In genomic region chr4:129081512-129081911, GRCm38 (mm10) we compare ENCODE assay signal across 10 mouse cellular contexts. TPM values are rescaled to one million over a fixed set of nuclear protein-coding genes. Genes with fewer than 3 reads are reported as not detected.
A peak's percentile ranks its signal among the peaks of the same experiment; 100 is the strongest.
DNase-seq lines count a peak whose midpoint lies in the region; ATAC-seq and TF ChIP-seq lines count a peak whose summit lies in the region.
"Had no signal": no experiment of that assay in that cellular context is flagged by ENCODE, and none has a peak within 500 bp of the region (broad histone marks: within the 10 kb centered on the region; RNA-seq: fewer than 3 reads in every experiment).

No protein-coding gene starts in this region.

- H3K9me3 ChIP-seq in hindbrain, postnatal 0 days (ENCODE audit: low read length) = no peaks in the 10 kb centered on the region
- H3K9me3 ChIP-seq in hindbrain, embryonic 14.5 days (ENCODE audit: control insufficient read depth, low read length) = 0 out of 2 replicates have a peak, but pooled peaks cover 5% of the 10 kb centered on the region
- no peaks in the 10 kb centered on the region for H3K9me3 ChIP-seq in heart, embryonic 11.5 days (replicated peaks; ENCODE audit: control insufficient read depth, low read length)
- H3K9me3 ChIP-seq: heart, embryonic 15.5 days had no signal

- no peaks in the 10 kb centered on the region; the same call in 1 of the 2 replicates for H3K4me1 ChIP-seq in hindbrain, postnatal 0 days (ENCODE audit: insufficient read depth, low read length)
- H3K4me1 ChIP-seq in hindbrain, embryonic 14.5 days (replicated peaks; ENCODE audit: control insufficient read depth, insufficient read depth, low read length) = no peaks in the 10 kb centered on the region
- H3K4me1 ChIP-seq in heart, embryonic 11.5 days (ENCODE audit: control insufficient read depth, insufficient read depth, low read length) = no peaks in the 10 kb centered on the region
- H3K4me1 ChIP-seq: embryonic facial prominence, embryonic 10.5 days had no signal

- peak; percentile 53 for ATAC-seq in hindbrain, postnatal 0 days
- ATAC-seq in hindbrain, embryonic 14.5 days (ENCODE audit: low FRiP score) = no peak
- no peak for ATAC-seq in heart, embryonic 11.5 days (replicated peaks; ENCODE audit: insufficient number of reproducible peaks, low FRiP score, low TSS enrichment)

- no peak overlapping the region for H3K4me2 ChIP-seq in hindbrain, postnatal 0 days (ENCODE audit: low read depth, low read length)
- H3K4me2 ChIP-seq in hindbrain, embryonic 14.5 days (replicated peaks) = no peak overlapping the region
- H3K4me2 ChIP-seq in heart, embryonic 11.5 days = no peak overlapping the region
- H3K4me2 ChIP-seq: heart, embryonic 15.5 days had no signal

- peaks cover 41% of the 10 kb centered on the region for H3K36me3 ChIP-seq in hindbrain, postnatal 0 days (ENCODE audit: insufficient read depth, low read length)
- H3K36me3 ChIP-seq in hindbrain, embryonic 14.5 days (replicated peaks; ENCODE audit: control insufficient read depth, insufficient read depth) = peaks cover 88% of the 10 kb centered on the region
- peaks cover 32% of the 10 kb centered on the region for H3K36me3 ChIP-seq in heart, embryonic 11.5 days (ENCODE audit: control insufficient read depth, insufficient read depth, low read length)

- 51% methylated on average over 6 of the region's 6 CpGs for WGBS in hindbrain, postnatal 0 days
- 66% methylated on average over 6 of the region's 6 CpGs for WGBS in hindbrain, embryonic 14.5 days
- 78% methylated on average over 6 of the region's 6 CpGs for WGBS in heart, embryonic 11.5 days (ENCODE audit: insufficient replicate concordance)

- peak overlapping the region; percentile 27; the same call in 1 of the 2 replicates for H3K27ac ChIP-seq in hindbrain, postnatal 0 days
- no peak overlapping the region for H3K27ac ChIP-seq in hindbrain, embryonic 14.5 days
- H3K27ac ChIP-seq in heart, embryonic 11.5 days (ENCODE audit: low read depth, low read length) = no peak overlapping the region
- H3K27ac ChIP-seq: embryonic facial prominence, embryonic 10.5 days; heart, embryonic 15.5 days had no signal

- no peak overlapping the region for H3K4me3 ChIP-seq in hindbrain, postnatal 0 days (ENCODE audit: low read length)
- no peak overlapping the region for H3K4me3 ChIP-seq in hindbrain, embryonic 14.5 days (replicated peaks; ENCODE audit: low read length)
- H3K4me3 ChIP-seq in heart, embryonic 11.5 days (ENCODE audit: low read depth, low read length) = no peak overlapping the region
- H3K4me3 ChIP-seq: embryonic facial prominence, embryonic 10.5 days; heart, embryonic 15.5 days had no signal

- TF ChIP-seq CTCF in hindbrain, postnatal 0 days (IDR thresholded peaks at IDR 0.05; ENCODE audit: low read depth) = no peak

- peak; percentile 56 for DNase-seq in hindbrain, postnatal 0 days (ENCODE audit: low spot score)
- DNase-seq in hindbrain, embryonic 14.5 days (ENCODE audit: low spot score) = no peak
- DNase-seq in urinary bladder, postnatal 25 days (ENCODE audit: low spot score) = peak; percentile 26
- DNase-seq in urinary bladder, adult 2 months (ENCODE audit: low spot score) = no peak
- DNase-seq in lung, postnatal 4 days = peak; percentile 38 to 44
- no peak for DNase-seq in embryo, embryonic 10.5 days (ENCODE audit: low spot score)

- no peak overlapping the region for H3K9ac ChIP-seq in hindbrain, postnatal 0 days (replicated peaks; ENCODE audit: low read length)
- no peak overlapping the region for H3K9ac ChIP-seq in hindbrain, embryonic 14.5 days
- H3K9ac ChIP-seq in heart, embryonic 11.5 days (ENCODE audit: low read depth, low read length) = no peak overlapping the region
- H3K9ac ChIP-seq: heart, embryonic 15.5 days had no signal

- H3K27me3 ChIP-seq in hindbrain, postnatal 0 days (ENCODE audit: insufficient read depth, low read length) = no peaks in the 10 kb centered on the region
- H3K27me3 ChIP-seq in hindbrain, embryonic 14.5 days (ENCODE audit: control insufficient read depth, insufficient read depth, low read length) = no peaks in the 10 kb centered on the region
- H3K27me3 ChIP-seq in heart, embryonic 11.5 days (ENCODE audit: control insufficient read depth, insufficient read depth, low read length) = no peaks in the 10 kb centered on the region
- H3K27me3 ChIP-seq: heart, embryonic 15.5 days had no signal

RNA-seq across cellular contexts. Expression of gene Rnf19b, which starts 23.4 kb away (rescaled TPM):
- 141 and 156 TPM in 2 replicates for total RNA-seq in hindbrain, postnatal 0 days (2014; rRNA removed)
- polyA plus RNA-seq in hindbrain, postnatal 0 days (2015; fragmentation: Nextera tagmentation; extraction: Ambion mirVana) = 29.9 and 31.8 TPM in 2 replicates
- polyA plus RNA-seq in hindbrain, embryonic 14.5 days (2014; fragmentation: Nextera tagmentation; extraction: Ambion mirVana) = 35.5 and 41.1 TPM in 2 replicates
- 25.9 and 28.9 TPM in 2 replicates for polyA plus RNA-seq in urinary bladder, adult 2 months (2012; rRNA removed)
- polyA plus RNA-seq in heart, embryonic 11.5 days (2014; fragmentation: Nextera tagmentation; extraction: Ambion mirVana) = 5.8 and 7.1 TPM in 2 replicates

RNA-seq across cellular contexts. Expression of gene Tmem54, which starts 23.8 kb away (rescaled TPM):
- total RNA-seq in hindbrain, postnatal 0 days (2014; rRNA removed) = not detected in 2 replicates
- 0.19 and 0.39 TPM in 2 replicates for polyA plus RNA-seq in hindbrain, postnatal 0 days (2015; fragmentation: Nextera tagmentation; extraction: Ambion mirVana)
- 0.33 TPM in 1 of 2 replicates, not detected in the other for polyA plus RNA-seq in hindbrain, embryonic 14.5 days (2014; fragmentation: Nextera tagmentation; extraction: Ambion mirVana)
- 25.3 and 27.2 TPM in 2 replicates for polyA plus RNA-seq in urinary bladder, adult 2 months (2012; rRNA removed)
- polyA plus RNA-seq in heart, embryonic 11.5 days (2014; fragmentation: Nextera tagmentation; extraction: Ambion mirVana) = 0.30 and 0.66 TPM in 2 replicates
- total RNA-seq: layer of hippocampus, postnatal 10 days had no signal

RNA-seq across cellular contexts. Expression of gene Hpca, which starts 40.3 kb away (rescaled TPM):
- total RNA-seq in hindbrain, postnatal 0 days (2014; rRNA removed) = 270 and 290 TPM in 2 replicates
- 179 and 202 TPM in 2 replicates for polyA plus RNA-seq in hindbrain, postnatal 0 days (2015; fragmentation: Nextera tagmentation; extraction: Ambion mirVana)
- polyA plus RNA-seq in hindbrain, embryonic 14.5 days (2014; fragmentation: Nextera tagmentation; extraction: Ambion mirVana) = 56.2 and 68.7 TPM in 2 replicates
- 0.46 and 0.55 TPM in 2 replicates for polyA plus RNA-seq in urinary bladder, adult 2 months (2012; rRNA removed)
- 1.7 and 2.3 TPM in 2 replicates for polyA plus RNA-seq in heart, embryonic 11.5 days (2014; fragmentation: Nextera tagmentation; extraction: Ambion mirVana)

RNA-seq across cellular contexts. Expression of gene Fndc5, which starts 55.3 kb away (rescaled TPM):
- total RNA-seq in hindbrain, postnatal 0 days (2014; rRNA removed) = 33.5 and 38.4 TPM in 2 replicates
- polyA plus RNA-seq in hindbrain, postnatal 0 days (2015; fragmentation: Nextera tagmentation; extraction: Ambion mirVana) = 19.6 and 20.1 TPM in 2 replicates
- polyA plus RNA-seq in hindbrain, embryonic 14.5 days (2014; fragmentation: Nextera tagmentation; extraction: Ambion mirVana) = 14.5 and 15.4 TPM in 2 replicates
- polyA plus RNA-seq in urinary bladder, adult 2 months (2012; rRNA removed) = 5.9 and 7.1 TPM in 2 replicates
- 5.3 and 5.4 TPM in 2 replicates for polyA plus RNA-seq in heart, embryonic 11.5 days (2014; fragmentation: Nextera tagmentation; extraction: Ambion mirVana)

Comparison
In these comparisons a context has a peak if more than half of its experiments do, and no peak if none do; other contexts are left out.
1. DNase-seq: peak in hindbrain, postnatal 0 days (single experiment), urinary bladder, postnatal 25 days (single experiment) and lung, postnatal 4 days (2 of 2); none in hindbrain, embryonic 14.5 days (single experiment), urinary bladder, adult 2 months (single experiment) and embryo, embryonic 10.5 days (single experiment).
2. RNA of gene Tmem54, which starts 23.8 kb away (polyA plus RNA-seq): 25.3 to 27.2 TPM in urinary bladder, adult 2 months; 0.30 to 0.66 TPM in heart, embryonic 11.5 days, 0.19 to 0.39 TPM in hindbrain, postnatal 0 days and 0.33 TPM in hindbrain, embryonic 14.5 days; every median in the first group is over 10 times any median in the second.
3. RNA of gene Hpca, which starts 40.3 kb away (polyA plus RNA-seq): 179 to 202 TPM in hindbrain, postnatal 0 days and 56.2 to 68.7 TPM in hindbrain, embryonic 14.5 days; 1.7 to 2.3 TPM in heart, embryonic 11.5 days and 0.46 to 0.55 TPM in urinary bladder, adult 2 months; every median in the first group is over 10 times any median in the second.